In genomic region chrX:161731859-161732258, GRCm38 (mm10) we compare ENCODE assay signal across 7 mouse cellular contexts.
"Had no signal": no experiment of that assay in that cellular context is flagged by ENCODE, and none has a peak within 500 bp of the region (broad histone marks: within the 10 kb centered on the region; RNA-seq: fewer than 3 reads in every experiment).

No protein-coding gene starts in this region.

- DNase-seq: kidney, postnatal 36 days; left cerebral cortex, postnatal 4 days; lung, adult 18-20 months; midbrain, embryonic 14.5 days; right cerebral cortex, adult 18-20 months; right cerebral cortex, postnatal 25 days; thymus, postnatal 36 days had no signal
